Mouse (Mus musculus) heart, embryonic 14.5 days (tissue): ENCODE measurements around the gene Traf2. TPM values are rescaled to one million over a fixed set of nuclear protein-coding genes. Genes with fewer than 3 reads are reported as not detected.

Experiments
- ATAC-seq: fragments of 200-750 bp; cut with Nextera tagmentation; 2 replicates; pipeline ENCODE4 v1.8.0; 2017; ENCODE audit warnings: low read depth, moderate TSS enrichment; ENCODE audit not compliant: insufficient number of reproducible peaks, insufficient read depth, low FRiP score
- H3K27ac ChIP-seq, 2 experiments: fragments of 200-500 bp in 1 of 2; fragments of 300-500 bp in 1 of 2; sonication (generic) in 1 of 2; replicated peaks in 1 of 2; 2 replicates each; pipeline ENCODE4 v1.5.1; 2012 to 2014; ENCODE audit warnings: low read depth in 2 of 2, low read length in 2 of 2, control low read depth in 1 of 2, mild to moderate bottlenecking in 1 of 2, mixed read lengths in 1 of 2; ENCODE audit not compliant: control insufficient read depth in 1 of 2, insufficient read depth in 1 of 2
- H3K27me3 ChIP-seq: fragments of 300-500 bp; sonication (generic); 2 replicates; pipeline ENCODE4 v1.6.1; 2014; ENCODE audit warnings: mild to moderate bottlenecking, low read length, control low read depth; ENCODE audit not compliant: control insufficient read depth, insufficient read depth
- H3K36me3 ChIP-seq: fragments of 300-500 bp; sonication (generic); 2 replicates; pipeline ENCODE4 v1.6.1; 2014; ENCODE audit warnings: mild to moderate bottlenecking, control low read depth, low read length, mixed read lengths; ENCODE audit not compliant: control insufficient read depth, insufficient read depth
- H3K4me1 ChIP-seq, 2 experiments: fragments of 200-500 bp in 1 of 2; fragments of 300-500 bp in 1 of 2; sonication (generic) in 1 of 2; 2 replicates each; pipeline ENCODE4 v1.6.1; 2012 to 2014; ENCODE audit warnings: low read length in 2 of 2, control low read depth in 1 of 2, mixed read lengths in 1 of 2; ENCODE audit not compliant: control insufficient read depth in 2 of 2, insufficient read depth in 2 of 2
- H3K4me2 ChIP-seq: fragments of 300-500 bp; sonication (generic); 2 replicates; pipeline ENCODE4 v1.6.1; 2014; ENCODE audit warnings: mild to moderate bottlenecking, low read length
- H3K4me3 ChIP-seq, 2 experiments: fragments of 200-500 bp in 1 of 2; fragments of 300-500 bp in 1 of 2; sonication (generic) in 1 of 2; 2 replicates each; pipeline ENCODE4 v1.5.1; 2012 to 2014; ENCODE audit warnings: low read length in 2 of 2, mild to moderate bottlenecking in 2 of 2, control low read depth in 1 of 2, low read depth in 1 of 2, moderate library complexity in 1 of 2; ENCODE audit not compliant: control insufficient read depth in 1 of 2, insufficient read depth in 1 of 2
- H3K9ac ChIP-seq: fragments of 300-500 bp; sonication (generic); 2 replicates; pipeline ENCODE4 v1.6.1; 2014; ENCODE audit warnings: mild to moderate bottlenecking, low read length
- H3K9me3 ChIP-seq: fragments of 300-500 bp; sonication (generic); 2 replicates; pipeline ENCODE4 v1.6.1; 2016; ENCODE audit warnings: low read length, control low read depth; ENCODE audit not compliant: control insufficient read depth
- WGBS: fragments of 180-500 bp; shearing (Covaris S2); extraction: QIAGEN DNeasy Blood & Tissue Kit; methylation state at CpG from one replicate; pipeline ENCODE4 v1.1.7; 2014; 5-methylcytosine and 5-hydroxymethylcytosine counted together
- polyA plus RNA-seq: library from polyadenylated mRNA; unstranded; fragments of >200 nt; fragmentation: Nextera tagmentation; extraction: Ambion mirVana; gene quantifications from 2 replicates; pipeline ENCODE4 v1.2.1, GENCODE M21; 2014

The Traf2 gene
- polyA plus RNA-seq, 1 experiment from 2014 or later: 19.8 TPM

GRCm38 (mm10) chr2:25468962-25469915 is 77.5 kb downstream of the Traf2 start:
- WGBS: 60% methylated on average over 10 of the region's 10 CpGs
- H3K27ac ChIP-seq: peak overlapping the region; percentile 84 to 91
- H3K9me3 ChIP-seq: no peaks in the 10 kb centered on the region

More at GRCm38 (mm10) chr2:25468962-25469915, 77.5 kb downstream of the Traf2 start:
- Histone ChIP-seq H3K4me3 (no peak overlapping the region), H3K27me3 (no peaks in the 10 kb centered on the region), H3K4me1 (peaks cover 32 to 39% of the 10 kb centered on the region in 2 experiments), H3K9ac (peak overlapping the region; percentile 34), H3K36me3 (no peaks in the 10 kb centered on the region), H3K4me2 (peak overlapping the region; percentile 46)
- peak; percentile 86 for ATAC-seq

Other genes starting within 250 kb of the Traf2 start
- gene Grin1, start 227.8 kb downstream of the Traf2 start, polyA plus RNA-seq: 0.05 TPM in 1 of 2 replicates, not detected in the other
- gene Man1b1, start 214.6 kb downstream of the Traf2 start, polyA plus RNA-seq: 42.8 and 48.1 TPM in 2 replicates
- 11.5 and 12.4 TPM in 2 replicates for gene Dpp7, start 190.6 kb downstream of the Traf2 start, polyA plus RNA-seq
- gene Uap1l1, start 181.3 kb downstream of the Traf2 start, polyA plus RNA-seq: 17.6 and 18.3 TPM in 2 replicates
- gene Sapcd2, start 174.6 kb downstream of the Traf2 start, polyA plus RNA-seq: 14.4 and 17.7 TPM in 2 replicates
- 0.81 and 0.85 TPM in 2 replicates for gene Entpd2, start 151.1 kb downstream of the Traf2 start, polyA plus RNA-seq
- 29.3 and 29.5 TPM in 2 replicates for gene Npdc1, start 147.6 kb downstream of the Traf2 start, polyA plus RNA-seq
- 0.14 TPM in 1 of 2 replicates, not detected in the other for gene Fut7, start 123.7 kb downstream of the Traf2 start, polyA plus RNA-seq
- 3.8 and 4.3 TPM in 2 replicates for gene Abca2, start 118.2 kb downstream of the Traf2 start, polyA plus RNA-seq
- 3.8 and 4.6 TPM in 2 replicates for gene Clic3, start 90.1 kb downstream of the Traf2 start, polyA plus RNA-seq
- 31.0 and 32.6 TPM in 2 replicates for gene Paxx, start 85.8 kb downstream of the Traf2 start, polyA plus RNA-seq
- gene Ptgds, start 76.9 kb downstream of the Traf2 start, polyA plus RNA-seq: 98.5 and 112 TPM in 2 replicates
- not detected in 2 replicates for gene Lcn12, start 53.0 kb downstream of the Traf2 start, polyA plus RNA-seq
- gene Fbxw5, start 46.2 kb downstream of the Traf2 start, polyA plus RNA-seq: 82.8 and 85.2 TPM in 2 replicates
- gene C8g, start 45.2 kb downstream of the Traf2 start, polyA plus RNA-seq: 2.9 and 4.9 TPM in 2 replicates
- gene Edf1, start 10.9 kb upstream of the Traf2 start, polyA plus RNA-seq: 279 and 319 TPM in 2 replicates
- 1.4 and 1.9 TPM in 2 replicates for gene Mamdc4, start 27.9 kb upstream of the Traf2 start, polyA plus RNA-seq
- gene Phpt1, start 28.3 kb upstream of the Traf2 start, polyA plus RNA-seq: 240 and 250 TPM in 2 replicates
- not detected in 2 replicates for gene Ajm1, start 34.8 kb upstream of the Traf2 start, polyA plus RNA-seq
- gene Rabl6, start 61.6 kb upstream of the Traf2 start, polyA plus RNA-seq: 41.9 and 42.1 TPM in 2 replicates
- 0.07 and 0.27 TPM in 2 replicates for gene Ccdc183, start 70.7 kb upstream of the Traf2 start, polyA plus RNA-seq
- 22.8 and 28.2 TPM in 2 replicates for gene Tmem141, start 75.1 kb upstream of the Traf2 start, polyA plus RNA-seq
- 1.8 and 3.2 TPM in 2 replicates for gene Fcna, start 81.1 kb upstream of the Traf2 start, polyA plus RNA-seq
- gene Lcn8, start 106.2 kb upstream of the Traf2 start, polyA plus RNA-seq: not detected in 2 replicates
- not detected in 2 replicates for gene Lcn5, start 111.0 kb upstream of the Traf2 start, polyA plus RNA-seq
- not detected in 2 replicates for gene Lcn6, start 129.8 kb upstream of the Traf2 start, polyA plus RNA-seq
- not detected in 2 replicates for gene Lcn10, start 135.8 kb upstream of the Traf2 start, polyA plus RNA-seq
- not detected in 2 replicates for gene Obp2a, start 153.1 kb upstream of the Traf2 start, polyA plus RNA-seq
- gene Bmyc, start 159.8 kb upstream of the Traf2 start, polyA plus RNA-seq: 36.7 and 44.1 TPM in 2 replicates
- gene Obp2b, start 190.1 kb upstream of the Traf2 start, polyA plus RNA-seq: not detected in 2 replicates
- gene Lcn3, start 218.6 kb upstream of the Traf2 start, polyA plus RNA-seq: not detected in 2 replicates
- gene Lcn11, start 230.1 kb upstream of the Traf2 start, polyA plus RNA-seq: not detected in 2 replicates
- not detected in 2 replicates for gene Gm13539, start 235.3 kb upstream of the Traf2 start, polyA plus RNA-seq